Mouse (Mus musculus) naive thymus-derived CD4-positive, alpha-beta T cell, adult 2 months (primary cell): ENCODE data around the gene Foxi1.

Experiments
- DNase-seq: peaks from one replicate; pipeline ENCODE4 v3.0.0-alpha.2; 2011; ENCODE audit warnings: low read depth

Gene Foxi1

GRCm38 (mm10) chr11:34158916-34159315, 49.0 kb downstream of the Foxi1 start:
- DNase-seq = no peak

- DNase-seq = no peak
Measured at GRCm38 (mm10) chr11:34155235-34155634, 52.7 kb downstream of the Foxi1 start.
